Mouse (Mus musculus): ENCODE data around the gene Fmnl2. TPM values are rescaled to one million over a fixed set of nuclear protein-coding genes. Genes with fewer than 3 reads are reported as not detected.
A peak's percentile ranks its signal among the peaks of the same experiment; 100 is the strongest.

Gene Fmnl2
- total and polyA plus RNA-seq, 3 experiments: 1.2 to 6.3 (median 4.5) TPM

DNA sequence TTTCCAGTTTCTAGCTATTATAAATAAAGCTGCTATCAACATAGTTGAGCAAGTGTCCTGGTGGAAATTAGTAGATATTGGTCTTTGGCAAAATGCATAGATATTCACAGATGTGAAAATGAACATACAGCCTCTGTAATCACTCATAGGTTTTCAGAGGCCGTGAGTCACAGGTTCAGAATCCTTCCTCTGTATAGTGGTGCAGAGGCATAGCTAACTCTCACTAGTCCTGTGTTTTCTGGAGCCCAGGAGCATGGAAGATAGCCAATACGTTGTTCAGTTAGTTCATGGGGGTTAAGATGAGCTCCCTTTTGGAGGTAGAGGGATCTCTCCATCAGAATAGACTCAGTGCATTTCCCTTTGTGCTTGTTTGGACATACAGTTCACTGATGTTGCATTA is 25.7 kb downstream of the Fmnl2 start:
- no peak overlapping the region for H3K27ac ChIP-seq
- intact Hi-C loops (cut with DNase I): no loop called here
- H3K79me2 ChIP-seq (replicated peaks; ENCODE audit: control insufficient read depth, insufficient read depth, low read length): no peaks in the 10 kb centered on the region; the same call in 1 of the 2 replicates
- 90% methylated on average over 2 of the region's 2 CpGs for WGBS
- H3K36me3 ChIP-seq (ENCODE audit: control insufficient read depth, insufficient read depth, low read length): peaks cover 11% of the 10 kb centered on the region
- no peak for DNase-seq
- H3K4me3 ChIP-seq: no peak overlapping the region
- H3K27me3 ChIP-seq (ENCODE audit: control insufficient read depth, insufficient read depth, low read length): no peaks in the 10 kb centered on the region
- H3K9ac ChIP-seq (ENCODE audit: low read depth, low read length): no peak overlapping the region
- H3K4me1 ChIP-seq (ENCODE audit: control insufficient read depth, insufficient read depth, low read length): peaks cover 6% of the 10 kb centered on the region
- TF ChIP-seq POLR2A (IDR thresholded peaks at IDR 0.05; ENCODE audit: insufficient read depth, low read depth, low read length): no peak
- no peak for TF ChIP-seq EP300 (IDR thresholded peaks at IDR 0.05; ENCODE audit: insufficient read depth, low read depth, low read length)
- no peak for TF ChIP-seq CTCF (IDR thresholded peaks at IDR 0.05)

DNA sequence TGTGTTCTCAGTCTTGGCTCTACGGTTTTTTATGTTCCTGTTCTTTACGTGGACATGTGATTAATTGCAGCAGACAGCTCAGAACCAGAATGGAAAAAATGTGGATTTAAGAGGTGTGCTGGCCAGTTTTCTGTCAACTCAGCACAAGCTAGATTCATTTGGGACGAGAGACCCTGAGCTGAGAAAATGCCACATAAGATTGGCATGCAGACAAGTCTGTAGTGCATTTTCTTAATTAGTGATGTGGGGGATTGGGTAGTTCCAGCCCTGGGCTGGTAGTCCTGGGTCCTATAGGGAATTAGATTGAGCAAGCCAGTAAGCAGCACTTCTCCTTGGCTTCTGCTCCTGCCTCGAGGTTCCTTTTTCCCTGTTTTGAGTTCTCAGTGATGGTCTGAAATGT is 26.4 kb downstream of the Fmnl2 start:
- Histone ChIP-seq H3K36me3 (ENCODE audit: control insufficient read depth, insufficient read depth, low read length) (peaks cover 11% of the 10 kb centered on the region), H3K79me2 (replicated peaks; ENCODE audit: control insufficient read depth, insufficient read depth, low read length) (no peaks in the 10 kb centered on the region; the same call in 1 of the 2 replicates), H3K4me1 (ENCODE audit: control insufficient read depth, insufficient read depth, low read length) (peaks cover 6% of the 10 kb centered on the region), H3K27ac (no peak overlapping the region), H3K4me3 (no peak overlapping the region), H3K9ac (ENCODE audit: low read depth, low read length) (no peak overlapping the region), H3K27me3 (ENCODE audit: control insufficient read depth, insufficient read depth, low read length) (no peaks in the 10 kb centered on the region)
- 80% methylated on average over 4 of the region's 4 CpGs for WGBS
- DNase-seq: peak in 1 of 2 experiments; percentile 17
- intact Hi-C loops (cut with DNase I): no loop called here
- TF ChIP-seq POLR2A (IDR thresholded peaks at IDR 0.05; ENCODE audit: insufficient read depth, low read depth, low read length): no peak
- no peak for TF ChIP-seq CTCF (IDR thresholded peaks at IDR 0.05)
- no peak for TF ChIP-seq EP300 (IDR thresholded peaks at IDR 0.05; ENCODE audit: insufficient read depth, low read depth, low read length)

DNA sequence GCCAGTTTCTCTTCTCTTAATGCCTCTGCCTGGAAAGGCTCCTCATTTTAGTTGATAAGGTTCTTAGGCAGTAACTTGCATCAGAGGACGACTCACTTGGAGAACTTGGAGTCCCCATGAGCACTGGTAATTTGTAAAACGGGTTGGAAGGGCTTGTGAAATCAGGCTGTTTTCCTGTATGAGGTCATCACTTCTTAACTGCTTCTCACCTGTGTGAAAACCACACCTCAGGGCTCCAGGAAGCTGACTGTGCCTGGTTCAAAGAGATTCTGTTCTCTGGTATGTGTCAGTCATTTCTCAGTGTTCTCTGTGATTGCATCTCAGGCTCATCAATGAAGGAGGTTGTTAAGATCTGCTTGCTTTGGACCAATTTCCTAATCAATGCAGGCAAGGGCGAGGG is 27.4 kb downstream of the Fmnl2 start:
- Histone ChIP-seq H3K9ac (ENCODE audit: low read depth, low read length) (no peak overlapping the region), H3K4me3 (no peak overlapping the region), H3K27ac (no peak overlapping the region), H3K4me1 (ENCODE audit: control insufficient read depth, insufficient read depth, low read length) (peaks cover 4% of the 10 kb centered on the region), H3K27me3 (ENCODE audit: control insufficient read depth, insufficient read depth, low read length) (no peaks in the 10 kb centered on the region), H3K36me3 (ENCODE audit: control insufficient read depth, insufficient read depth, low read length) (peaks cover 11% of the 10 kb centered on the region), H3K79me2 (replicated peaks; ENCODE audit: control insufficient read depth, insufficient read depth, low read length) (no peaks in the 10 kb centered on the region; the same call in 1 of the 2 replicates)
- intact Hi-C loops (cut with DNase I): no loop called here
- no peak for TF ChIP-seq EP300 (IDR thresholded peaks at IDR 0.05; ENCODE audit: insufficient read depth, low read depth, low read length)
- no peak for TF ChIP-seq CTCF (IDR thresholded peaks at IDR 0.05)
- TF ChIP-seq POLR2A (IDR thresholded peaks at IDR 0.05; ENCODE audit: insufficient read depth, low read depth, low read length): no peak
- DNase-seq: no peak
- WGBS: 52% methylated on average over 3 of the region's 3 CpGs

DNA sequence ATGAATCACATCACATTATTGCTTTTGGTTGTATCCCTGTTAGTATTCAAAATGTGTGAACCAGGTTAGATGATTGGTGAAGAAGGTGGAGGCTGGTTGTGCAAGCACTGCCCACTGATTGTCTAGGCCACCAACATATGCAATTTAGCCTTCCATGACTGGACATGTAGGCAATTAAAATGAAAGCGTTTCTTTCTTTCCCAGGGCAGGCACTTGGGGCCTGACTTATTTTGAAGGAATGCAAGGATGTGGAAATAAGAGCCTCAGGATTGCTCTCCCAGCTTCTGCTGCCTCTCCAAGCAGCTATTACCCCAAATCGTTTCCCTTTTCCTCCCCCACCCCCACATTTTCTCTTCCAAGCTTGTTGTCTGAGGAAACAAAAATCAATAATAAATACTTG is 29.6 kb downstream of the Fmnl2 start:
- Histone ChIP-seq H3K79me2 (replicated peaks; ENCODE audit: control insufficient read depth, insufficient read depth, low read length) (no peaks in the 10 kb centered on the region; the same call in 1 of the 2 replicates), H3K4me1 (ENCODE audit: control insufficient read depth, insufficient read depth, low read length) (peaks cover 3% of the 10 kb centered on the region), H3K4me3 (no peak overlapping the region), H3K9ac (ENCODE audit: low read depth, low read length) (no peak overlapping the region), H3K27me3 (ENCODE audit: control insufficient read depth, insufficient read depth, low read length) (no peaks in the 10 kb centered on the region), H3K36me3 (ENCODE audit: control insufficient read depth, insufficient read depth, low read length) (peaks cover 9% of the 10 kb centered on the region), H3K27ac (no peak overlapping the region)
- TF ChIP-seq EP300 (IDR thresholded peaks at IDR 0.05; ENCODE audit: insufficient read depth, low read depth, low read length): no peak
- no peak for TF ChIP-seq POLR2A (IDR thresholded peaks at IDR 0.05; ENCODE audit: insufficient read depth, low read depth, low read length)
- TF ChIP-seq CTCF (IDR thresholded peaks at IDR 0.05): no peak
- intact Hi-C loops (cut with DNase I): no loop called here
- WGBS: 60% methylated on average over 2 of the region's 2 CpGs
- no peak for DNase-seq

GRCm38 (mm10) chr2:52891115-52891514 is 33.5 kb downstream of the Fmnl2 start:
- H3K4me3 ChIP-seq: no peak overlapping the region
- DNase-seq: no peak
- H3K36me3 ChIP-seq (ENCODE audit: control insufficient read depth, insufficient read depth, low read length): peaks cover 6% of the 10 kb centered on the region
- intact Hi-C loops (cut with DNase I): no loop called here
- WGBS: 73% methylated on average over 8 of the region's 8 CpGs
- H3K27me3 ChIP-seq (ENCODE audit: control insufficient read depth, insufficient read depth, low read length): no peaks in the 10 kb centered on the region
- no peak overlapping the region for H3K9ac ChIP-seq (ENCODE audit: low read depth, low read length)
- no peak overlapping the region for H3K27ac ChIP-seq
- no peak for TF ChIP-seq CTCF (IDR thresholded peaks at IDR 0.05)
- TF ChIP-seq POLR2A (IDR thresholded peaks at IDR 0.05; ENCODE audit: insufficient read depth, low read depth, low read length): no peak
- TF ChIP-seq EP300 (IDR thresholded peaks at IDR 0.05; ENCODE audit: insufficient read depth, low read depth, low read length): no peak
- no peaks in the 10 kb centered on the region; the same call in 1 of the 2 replicates for H3K79me2 ChIP-seq (replicated peaks; ENCODE audit: control insufficient read depth, insufficient read depth, low read length)
- H3K4me1 ChIP-seq (ENCODE audit: control insufficient read depth, insufficient read depth, low read length): peaks cover 11% of the 10 kb centered on the region

GRCm38 (mm10) chr2:52891744-52892143 is 34.1 kb downstream of the Fmnl2 start:
- H3K4me1 ChIP-seq (ENCODE audit: control insufficient read depth, insufficient read depth, low read length): peaks cover 11% of the 10 kb centered on the region
- intact Hi-C loops (cut with DNase I): no loop called here
- H3K79me2 ChIP-seq (replicated peaks; ENCODE audit: control insufficient read depth, insufficient read depth, low read length): no peaks in the 10 kb centered on the region; the same call in 1 of the 2 replicates
- no peak overlapping the region for H3K4me3 ChIP-seq
- H3K27me3 ChIP-seq (ENCODE audit: control insufficient read depth, insufficient read depth, low read length): no peaks in the 10 kb centered on the region
- H3K9ac ChIP-seq (ENCODE audit: low read depth, low read length): no peak overlapping the region
- 96% methylated on average over 2 of the region's 2 CpGs for WGBS
- H3K27ac ChIP-seq: no peak overlapping the region
- no peak for TF ChIP-seq POLR2A (IDR thresholded peaks at IDR 0.05; ENCODE audit: insufficient read depth, low read depth, low read length)
- TF ChIP-seq CTCF (IDR thresholded peaks at IDR 0.05): no peak
- TF ChIP-seq EP300 (IDR thresholded peaks at IDR 0.05; ENCODE audit: insufficient read depth, low read depth, low read length): no peak
- H3K36me3 ChIP-seq (ENCODE audit: control insufficient read depth, insufficient read depth, low read length): peaks cover under 1% of the 10 kb centered on the region
- no peak for DNase-seq

All from heart, adult 2 months (tissue).